Mouse (Mus musculus): ENCODE results near the gene H2-M10.6.
"Not testable (repeated sequence)": the region's sequence is repeated elsewhere in the genome, so short reads cannot be mapped to it uniquely, and the experiment has no call there.

H2-M10.6 gene

GRCm38 (mm10) chr17:36811871-36812270, at the start of gene H2-M10.6:
H2-M10.6 (plus strand) TSS chr17:36812171.
- H3K36me3 ChIP-seq (ENCODE audit: control insufficient read depth, insufficient read depth, low read length, poor library complexity, severe bottlenecking), result no peaks in the 10 kb centered on the region
- no peaks in the 10 kb centered on the region for H3K27me3 ChIP-seq (ENCODE audit: control insufficient read depth, insufficient read depth, low read length, poor library complexity, severe bottlenecking)
- DNase-seq (ENCODE audit: low read depth, low spot score), result no peak

GRCm38 (mm10) chr17:36763816-36764215, 48.2 kb upstream of the H2-M10.6 start:
- Histone ChIP-seq H3K36me3 (ENCODE audit: control insufficient read depth, insufficient read depth, low read length, poor library complexity, severe bottlenecking) (no peaks in the 10 kb centered on the region), H3K27me3 (ENCODE audit: control insufficient read depth, insufficient read depth, low read length, poor library complexity, severe bottlenecking) (no peaks in the 10 kb centered on the region)
- DNase-seq (ENCODE audit: low read depth, low spot score), result no peak

GRCm38 (mm10) chr17:36764244-36764643, 47.7 kb upstream of the H2-M10.6 start:
- peak; percentile 53 for DNase-seq (ENCODE audit: low read depth, low spot score)
- not testable (repeated sequence) for H3K27me3 ChIP-seq (ENCODE audit: control insufficient read depth, insufficient read depth, low read length, poor library complexity, severe bottlenecking); H3K36me3 ChIP-seq (ENCODE audit: control insufficient read depth, insufficient read depth, low read length, poor library complexity, severe bottlenecking)

GRCm38 (mm10) chr17:36765403-36765802, 46.6 kb upstream of the H2-M10.6 start:
- not testable (repeated sequence) for H3K36me3 ChIP-seq (ENCODE audit: control insufficient read depth, insufficient read depth, low read length, poor library complexity, severe bottlenecking); H3K27me3 ChIP-seq (ENCODE audit: control insufficient read depth, insufficient read depth, low read length, poor library complexity, severe bottlenecking); DNase-seq (ENCODE audit: low read depth, low spot score)

- H3K36me3 ChIP-seq (ENCODE audit: control insufficient read depth, insufficient read depth, low read length, poor library complexity, severe bottlenecking); H3K27me3 ChIP-seq (ENCODE audit: control insufficient read depth, insufficient read depth, low read length, poor library complexity, severe bottlenecking); DNase-seq (ENCODE audit: low read depth, low spot score): not testable (repeated sequence)
Observed at GRCm38 (mm10) chr17:36772610-36773009, 39.4 kb upstream of the H2-M10.6 start, which contains the start of gene H2-M10.5. H2-M10.5 (plus strand) TSS chr17:36772910.

- no peak for DNase-seq (ENCODE audit: low read depth, low spot score)
- no peaks in the 10 kb centered on the region for H3K36me3 ChIP-seq (ENCODE audit: control insufficient read depth, insufficient read depth, low read length, poor library complexity, severe bottlenecking)
- no peaks in the 10 kb centered on the region for H3K27me3 ChIP-seq (ENCODE audit: control insufficient read depth, insufficient read depth, low read length, poor library complexity, severe bottlenecking)
Observed at GRCm38 (mm10) chr17:36781533-36781932, 30.4 kb upstream of the H2-M10.6 start.

GRCm38 (mm10) chr17:36786483-36786886, 25.5 kb upstream of the H2-M10.6 start:
- H3K36me3 ChIP-seq (ENCODE audit: control insufficient read depth, insufficient read depth, low read length, poor library complexity, severe bottlenecking); H3K27me3 ChIP-seq (ENCODE audit: control insufficient read depth, insufficient read depth, low read length, poor library complexity, severe bottlenecking): not testable (repeated sequence)
- DNase-seq (ENCODE audit: low read depth, low spot score), result peak; percentile 43

GRCm38 (mm10) chr17:36788351-36788750, 23.6 kb upstream of the H2-M10.6 start:
- Histone ChIP-seq H3K36me3 (ENCODE audit: control insufficient read depth, insufficient read depth, low read length, poor library complexity, severe bottlenecking) (no peaks in the 10 kb centered on the region), H3K27me3 (ENCODE audit: control insufficient read depth, insufficient read depth, low read length, poor library complexity, severe bottlenecking) (no peaks in the 10 kb centered on the region)
- no peak for DNase-seq (ENCODE audit: low read depth, low spot score)

GRCm38 (mm10) chr17:36788801-36789200, 23.2 kb upstream of the H2-M10.6 start:
- peak; percentile 79 for DNase-seq (ENCODE audit: low read depth, low spot score)
- not testable (repeated sequence) for H3K36me3 ChIP-seq (ENCODE audit: control insufficient read depth, insufficient read depth, low read length, poor library complexity, severe bottlenecking); H3K27me3 ChIP-seq (ENCODE audit: control insufficient read depth, insufficient read depth, low read length, poor library complexity, severe bottlenecking)

- no peaks in the 10 kb centered on the region for H3K27me3 ChIP-seq (ENCODE audit: control insufficient read depth, insufficient read depth, low read length, poor library complexity, severe bottlenecking)
- DNase-seq (ENCODE audit: low read depth, low spot score), result no peak
- no peaks in the 10 kb centered on the region for H3K36me3 ChIP-seq (ENCODE audit: control insufficient read depth, insufficient read depth, low read length, poor library complexity, severe bottlenecking)
Observed at GRCm38 (mm10) chr17:36799493-36799892, 12.5 kb upstream of the H2-M10.6 start.

- H3K27me3 ChIP-seq (ENCODE audit: control insufficient read depth, insufficient read depth, low read length, poor library complexity, severe bottlenecking); DNase-seq (ENCODE audit: low read depth, low spot score); H3K36me3 ChIP-seq (ENCODE audit: control insufficient read depth, insufficient read depth, low read length, poor library complexity, severe bottlenecking): not testable (repeated sequence)
Observed at GRCm38 (mm10) chr17:36799921-36800462, 12.0 kb upstream of the H2-M10.6 start.

- peaks cover 2% of the 10 kb centered on the region for H3K27me3 ChIP-seq (ENCODE audit: control insufficient read depth, insufficient read depth, low read length, poor library complexity, severe bottlenecking)
- H3K36me3 ChIP-seq (ENCODE audit: control insufficient read depth, insufficient read depth, low read length, poor library complexity, severe bottlenecking), result no peaks in the 10 kb centered on the region
- DNase-seq (ENCODE audit: low read depth, low spot score), result peak; percentile 71
Observed at GRCm38 (mm10) chr17:36824005-36824404, 12.0 kb downstream of the H2-M10.6 start.

- H3K27me3 ChIP-seq (ENCODE audit: control insufficient read depth, insufficient read depth, low read length, poor library complexity, severe bottlenecking), result peaks cover 2% of the 10 kb centered on the region; the same call in 1 of the 2 replicates
- DNase-seq (ENCODE audit: low read depth, low spot score), result peak; percentile 67
- no peaks in the 10 kb centered on the region for H3K36me3 ChIP-seq (ENCODE audit: control insufficient read depth, insufficient read depth, low read length, poor library complexity, severe bottlenecking)
Observed at GRCm38 (mm10) chr17:36825525-36825924, 13.6 kb downstream of the H2-M10.6 start.

GRCm38 (mm10) chr17:36826002-36826401, 14.0 kb downstream of the H2-M10.6 start:
- peak; percentile 82 for DNase-seq (ENCODE audit: low read depth, low spot score)
- H3K27me3 ChIP-seq (ENCODE audit: control insufficient read depth, insufficient read depth, low read length, poor library complexity, severe bottlenecking); H3K36me3 ChIP-seq (ENCODE audit: control insufficient read depth, insufficient read depth, low read length, poor library complexity, severe bottlenecking): not testable (repeated sequence)

- Histone ChIP-seq H3K27me3 (ENCODE audit: control insufficient read depth, insufficient read depth, low read length, poor library complexity, severe bottlenecking) (no peaks in the 10 kb centered on the region), H3K36me3 (ENCODE audit: control insufficient read depth, insufficient read depth, low read length, poor library complexity, severe bottlenecking) (no peaks in the 10 kb centered on the region)
- no peak for DNase-seq (ENCODE audit: low read depth, low spot score)
Observed at GRCm38 (mm10) chr17:36828488-36828887, 16.5 kb downstream of the H2-M10.6 start.

GRCm38 (mm10) chr17:36830470-36830869, 18.5 kb downstream of the H2-M10.6 start:
- Histone ChIP-seq H3K36me3 (ENCODE audit: control insufficient read depth, insufficient read depth, low read length, poor library complexity, severe bottlenecking) (no peaks in the 10 kb centered on the region), H3K27me3 (ENCODE audit: control insufficient read depth, insufficient read depth, low read length, poor library complexity, severe bottlenecking) (no peaks in the 10 kb centered on the region)
- DNase-seq (ENCODE audit: low read depth, low spot score), result no peak

Data from splenic B cell, adult 2 months (primary cell).